Mouse (Mus musculus): Measurements from ENCODE around the gene Gm9817. TPM values are rescaled to one million over a fixed set of nuclear protein-coding genes. Genes with fewer than 3 reads are reported as not detected.

Gm9817 gene
- polyA plus RNA-seq, 1 experiment from 2014 or later = not detected

- H3K36me3 ChIP-seq = no peaks in the 10 kb centered on the region
- 91% methylated on average over 7 of the region's 7 CpGs for WGBS
- no peak for DNase-seq (ENCODE audit: low spot score)
These were observed 25.7 kb upstream of the Gm9817 start for GRCm38 (mm10) chr13:45052805-45053204.

GRCm38 (mm10) chr13:45053843-45054242, 24.6 kb upstream of the Gm9817 start:
- no peaks in the 10 kb centered on the region for H3K4me1 ChIP-seq
- H3K27me3 ChIP-seq (ENCODE audit: low read depth, poor library complexity, severe bottlenecking) = no peaks in the 10 kb centered on the region
- no peaks in the 10 kb centered on the region for H3K9me3 ChIP-seq (replicated peaks)
- H3K36me3 ChIP-seq = no peaks in the 10 kb centered on the region
- no peak for DNase-seq (ENCODE audit: low spot score)
- H3K27ac ChIP-seq (replicated peaks) = no peak overlapping the region
- 91% methylated on average over 3 of the region's 3 CpGs for WGBS
- no peak overlapping the region for H3K4me3 ChIP-seq

More at GRCm38 (mm10) chr13:45052805-45053204, 25.7 kb upstream of the Gm9817 start:
- no peak overlapping the region for H3K27ac ChIP-seq (replicated peaks)
- H3K9me3 ChIP-seq (replicated peaks) = no peaks in the 10 kb centered on the region
- H3K27me3 ChIP-seq (ENCODE audit: low read depth, poor library complexity, severe bottlenecking) = no peaks in the 10 kb centered on the region
- H3K4me3 ChIP-seq = no peak overlapping the region
- no peaks in the 10 kb centered on the region for H3K4me1 ChIP-seq

GRCm38 (mm10) chr13:45059206-45059605, 19.3 kb upstream of the Gm9817 start:
- Histone ChIP-seq H3K9me3 (replicated peaks) (no peaks in the 10 kb centered on the region), H3K4me3 (no peak overlapping the region), H3K27me3 (ENCODE audit: low read depth, poor library complexity, severe bottlenecking) (no peaks in the 10 kb centered on the region), H3K27ac (replicated peaks) (no peak overlapping the region), H3K4me1 (no peaks in the 10 kb centered on the region), H3K36me3 (no peaks in the 10 kb centered on the region)
- no peak for DNase-seq (ENCODE audit: low spot score)
- WGBS = 90% methylated on average over 17 of the region's 17 CpGs

- Histone ChIP-seq H3K4me1 (no peaks in the 10 kb centered on the region), H3K27ac (replicated peaks) (no peak overlapping the region), H3K27me3 (ENCODE audit: low read depth, poor library complexity, severe bottlenecking) (no peaks in the 10 kb centered on the region), H3K9me3 (replicated peaks) (no peaks in the 10 kb centered on the region), H3K36me3 (no peaks in the 10 kb centered on the region), H3K4me3 (no peak overlapping the region)
- no peak for DNase-seq (ENCODE audit: low spot score)
- 83% methylated on average over 5 of the region's 5 CpGs for WGBS
These were observed 15.3 kb upstream of the Gm9817 start for GRCm38 (mm10) chr13:45063146-45063545.

- H3K36me3 ChIP-seq = no peaks in the 10 kb centered on the region
- no peak overlapping the region for H3K27ac ChIP-seq (replicated peaks)
- no peaks in the 10 kb centered on the region for H3K27me3 ChIP-seq (ENCODE audit: low read depth, poor library complexity, severe bottlenecking)
- no peaks in the 10 kb centered on the region for H3K4me1 ChIP-seq
- no peaks in the 10 kb centered on the region for H3K9me3 ChIP-seq (replicated peaks)
- DNase-seq (ENCODE audit: low spot score) = no peak
- H3K4me3 ChIP-seq = no peak overlapping the region
- WGBS = 88% methylated on average over 4 of the region's 4 CpGs
These were observed 13.5 kb upstream of the Gm9817 start for GRCm38 (mm10) chr13:45064951-45065350.

- H3K9me3 ChIP-seq (replicated peaks) = no peaks in the 10 kb centered on the region
- WGBS = 90% methylated on average over 6 of the region's 6 CpGs
These were observed 8.1 kb upstream of the Gm9817 start for GRCm38 (mm10) chr13:45070366-45070765.

GRCm38 (mm10) chr13:45075012-45075411, 3.5 kb upstream of the Gm9817 start:
- peaks cover 7% of the 10 kb centered on the region for H3K4me1 ChIP-seq
- no peak overlapping the region for H3K27ac ChIP-seq (replicated peaks)
- no peaks in the 10 kb centered on the region for H3K36me3 ChIP-seq
- peaks cover 25% of the 10 kb centered on the region for H3K27me3 ChIP-seq (ENCODE audit: low read depth, poor library complexity, severe bottlenecking)
- no peak for DNase-seq (ENCODE audit: low spot score)
- 0 out of 2 replicates have a peak, but pooled peaks cover 5% of the 10 kb centered on the region for H3K9me3 ChIP-seq (replicated peaks)
- H3K4me3 ChIP-seq = no peak overlapping the region

More at GRCm38 (mm10) chr13:45070366-45070765, 8.1 kb upstream of the Gm9817 start:
- no peaks in the 10 kb centered on the region for H3K36me3 ChIP-seq
- DNase-seq (ENCODE audit: low spot score) = no peak
- peaks cover 7% of the 10 kb centered on the region for H3K4me1 ChIP-seq
- no peaks in the 10 kb centered on the region for H3K27me3 ChIP-seq (ENCODE audit: low read depth, poor library complexity, severe bottlenecking)
- no peak overlapping the region for H3K27ac ChIP-seq (replicated peaks)
- H3K4me3 ChIP-seq = no peak overlapping the region

- H3K4me1 ChIP-seq = peaks cover 7% of the 10 kb centered on the region
- H3K9me3 ChIP-seq (replicated peaks) = peaks cover 5% of the 10 kb centered on the region; the same call in 1 of the 2 replicates
- no peaks in the 10 kb centered on the region for H3K36me3 ChIP-seq
- H3K4me3 ChIP-seq = no peak overlapping the region
- DNase-seq (ENCODE audit: low spot score) = no peak
- H3K27me3 ChIP-seq (ENCODE audit: low read depth, poor library complexity, severe bottlenecking) = peaks cover 27% of the 10 kb centered on the region
- H3K27ac ChIP-seq (replicated peaks) = no peak overlapping the region
- WGBS = 98% methylated on average over 2 of the region's 2 CpGs
These were observed 2.8 kb upstream of the Gm9817 start for GRCm38 (mm10) chr13:45075715-45076114.

- no peak overlapping the region for H3K27ac ChIP-seq (replicated peaks)
- H3K4me1 ChIP-seq = peaks cover 7% of the 10 kb centered on the region; the same call in 1 of the 2 replicates
- H3K4me3 ChIP-seq = no peak overlapping the region
- peaks cover 5% of the 10 kb centered on the region; the same call in 1 of the 2 replicates for H3K9me3 ChIP-seq (replicated peaks)
- H3K27me3 ChIP-seq (ENCODE audit: low read depth, poor library complexity, severe bottlenecking) = peaks cover 27% of the 10 kb centered on the region
- no peaks in the 10 kb centered on the region for H3K36me3 ChIP-seq
- no peak for DNase-seq (ENCODE audit: low spot score)
- WGBS = 92% methylated on average over 3 of the region's 3 CpGs
These were observed 2.3 kb downstream of the Gm9817 start for GRCm38 (mm10) chr13:45080771-45081170.

GRCm38 (mm10) chr13:45083696-45084095, 5.2 kb downstream of the Gm9817 start:
- no peak overlapping the region for H3K27ac ChIP-seq (replicated peaks)
- no peak overlapping the region for H3K4me3 ChIP-seq
- H3K9me3 ChIP-seq (replicated peaks) = peaks cover 5% of the 10 kb centered on the region; the same call in 1 of the 2 replicates
- peaks cover 7% of the 10 kb centered on the region; the same call in 1 of the 2 replicates for H3K4me1 ChIP-seq
- DNase-seq (ENCODE audit: low spot score) = peak; percentile 17
- H3K36me3 ChIP-seq = no peaks in the 10 kb centered on the region
- H3K27me3 ChIP-seq (ENCODE audit: low read depth, poor library complexity, severe bottlenecking) = peaks cover 13% of the 10 kb centered on the region
- 56% methylated on average over 5 of the region's 5 CpGs for WGBS

GRCm38 (mm10) chr13:45088796-45089221, 10.3 kb downstream of the Gm9817 start:
- peaks cover 2% of the 10 kb centered on the region; the same call in 1 of the 2 replicates for H3K4me1 ChIP-seq
- no peak overlapping the region for H3K27ac ChIP-seq (replicated peaks)
- no peaks in the 10 kb centered on the region for H3K9me3 ChIP-seq (replicated peaks)
- no peak for DNase-seq (ENCODE audit: low spot score)
- no peak overlapping the region for H3K4me3 ChIP-seq
- H3K36me3 ChIP-seq = no peaks in the 10 kb centered on the region
- 62% methylated on average over 2 of the region's 2 CpGs for WGBS
- H3K27me3 ChIP-seq (ENCODE audit: low read depth, poor library complexity, severe bottlenecking) = no peaks in the 10 kb centered on the region; the same call in 1 of the 2 replicates

GRCm38 (mm10) chr13:45089846-45090245, 11.4 kb downstream of the Gm9817 start:
- H3K4me1 ChIP-seq = no peaks in the 10 kb centered on the region
- 85% methylated on average over 13 of the region's 13 CpGs for WGBS
- no peak overlapping the region for H3K4me3 ChIP-seq
- H3K27ac ChIP-seq (replicated peaks) = no peak overlapping the region
- H3K9me3 ChIP-seq (replicated peaks) = no peaks in the 10 kb centered on the region
- H3K27me3 ChIP-seq (ENCODE audit: low read depth, poor library complexity, severe bottlenecking) = no peaks in the 10 kb centered on the region; the same call in 1 of the 2 replicates
- no peak for DNase-seq (ENCODE audit: low spot score)
- no peaks in the 10 kb centered on the region for H3K36me3 ChIP-seq

GRCm38 (mm10) chr13:45092816-45093215, 14.3 kb downstream of the Gm9817 start:
- no peak overlapping the region for H3K27ac ChIP-seq (replicated peaks)
- 91% methylated on average over 4 of the region's 4 CpGs for WGBS
- DNase-seq (ENCODE audit: low spot score) = no peak

More at GRCm38 (mm10) chr13:45092816-45093215, 14.3 kb downstream of the Gm9817 start:
- no peaks in the 10 kb centered on the region for H3K36me3 ChIP-seq
- H3K4me3 ChIP-seq = no peak overlapping the region
- no peaks in the 10 kb centered on the region for H3K9me3 ChIP-seq (replicated peaks)
- no peaks in the 10 kb centered on the region for H3K4me1 ChIP-seq
- H3K27me3 ChIP-seq (ENCODE audit: low read depth, poor library complexity, severe bottlenecking) = no peaks in the 10 kb centered on the region; the same call in 1 of the 2 replicates

Data from midbrain, embryonic 10.5 days (tissue).